Comparison of ENCODE assay signal across 9 mouse cellular contexts in the genomic region with DNA sequence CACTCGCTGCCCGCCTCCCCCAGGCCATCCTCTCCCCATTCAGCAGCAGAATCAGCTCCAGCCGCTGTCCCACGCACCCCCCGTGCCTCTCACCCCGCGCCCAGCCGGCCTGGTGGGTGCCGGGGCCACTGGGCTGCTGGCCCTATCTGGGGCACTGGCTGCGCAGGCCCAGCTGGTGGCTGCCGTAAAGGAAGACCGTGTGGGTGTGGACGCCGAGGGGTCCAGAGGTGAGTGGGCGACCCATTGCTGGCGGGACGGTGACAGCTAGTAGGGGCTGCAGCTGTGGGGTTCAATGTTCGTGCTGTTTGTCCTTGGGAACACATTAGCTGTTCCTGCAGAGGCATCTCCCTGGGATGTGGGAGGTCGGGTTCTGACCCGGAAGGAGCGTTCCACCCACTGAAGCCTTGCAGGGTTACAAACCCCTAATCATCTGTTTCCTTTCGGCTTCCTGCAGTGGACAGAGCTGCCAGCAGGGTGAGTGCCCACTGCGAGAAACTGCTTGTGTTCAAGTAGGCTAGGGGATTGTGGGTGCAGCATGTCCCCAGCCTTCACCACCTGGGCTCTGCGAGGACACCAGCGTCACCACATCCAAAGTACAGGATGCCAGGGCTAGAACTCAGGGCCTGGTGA. TPM values are rescaled to one million over a fixed set of nuclear protein-coding genes. Genes with fewer than 3 reads are reported as not detected.
DNase-seq lines count a peak whose midpoint lies in the region; ATAC-seq lines count a peak whose summit lies in the region.
"Had no signal": no experiment of that assay in that cellular context is flagged by ENCODE, and none has a peak within 500 bp of the region (broad histone marks: within the 10 kb centered on the region; RNA-seq: fewer than 3 reads in every experiment).

No protein-coding gene starts in this region.

- no peak for ATAC-seq in hindbrain, embryonic 13.5 days (ENCODE audit: low FRiP score)
- peak; percentile 43 for ATAC-seq in CD4-positive, CD25-positive, alpha-beta regulatory T cell, adult 4 months
- ATAC-seq in granulocyte monocyte progenitor cell, adult 5-6 weeks (replicated peaks; ENCODE audit: poor library complexity, severe bottlenecking): peak; percentile 76
- ATAC-seq: midbrain, embryonic 15.5 days had no signal

- H3K27ac ChIP-seq in hindbrain, embryonic 13.5 days: no peak overlapping the region
- H3K27ac ChIP-seq in hindbrain, embryonic 10.5 days: no peak overlapping the region
- H3K27ac ChIP-seq: midbrain, embryonic 15.5 days had no signal

- peaks cover 3% of the 10 kb centered on the region; the same call in 1 of the 2 replicates for H3K36me3 ChIP-seq in hindbrain, embryonic 13.5 days
- no peaks in the 10 kb centered on the region for H3K36me3 ChIP-seq in hindbrain, embryonic 10.5 days
- H3K36me3 ChIP-seq in megakaryocyte, embryonic 14.5 days (replicated peaks; ENCODE audit: low read length): peaks cover 17% of the 10 kb centered on the region

- H3K4me1 ChIP-seq in hindbrain, embryonic 13.5 days (replicated peaks): peaks cover 38% of the 10 kb centered on the region
- peaks cover 47% of the 10 kb centered on the region for H3K4me1 ChIP-seq in hindbrain, embryonic 10.5 days (replicated peaks)
- H3K4me1 ChIP-seq in megakaryocyte, embryonic 14.5 days: peaks cover 90% of the 10 kb centered on the region

- no peaks in the 10 kb centered on the region for H3K9me3 ChIP-seq in hindbrain, embryonic 13.5 days
- no peaks in the 10 kb centered on the region for H3K9me3 ChIP-seq in hindbrain, embryonic 10.5 days
- peaks cover 8% of the 10 kb centered on the region; the same call in 1 of the 2 replicates for H3K9me3 ChIP-seq in megakaryocyte, embryonic 14.5 days
- H3K9me3 ChIP-seq: midbrain, embryonic 15.5 days had no signal

- DNase-seq in hindbrain, embryonic 10.5 days (ENCODE audit: low spot score): no peak
- no peak for DNase-seq in right cerebral cortex, adult 18-20 months
- DNase-seq in embryo, embryonic 10.5 days (ENCODE audit: low spot score): no peak
- DNase-seq in layer of hippocampus, postnatal 14 days (ENCODE audit: low spot score in 2 of 2): no peak

- H3K4me2 ChIP-seq in hindbrain, embryonic 13.5 days: peak overlapping the region; percentile 19; the same call in 1 of the 2 replicates
- H3K4me2 ChIP-seq: midbrain, embryonic 15.5 days had no signal

- peak overlapping the region; percentile 51; the same call in 1 of the 2 replicates for H3K9ac ChIP-seq in hindbrain, embryonic 13.5 days
- H3K9ac ChIP-seq: midbrain, embryonic 15.5 days had no signal

- H3K27me3 ChIP-seq in hindbrain, embryonic 13.5 days: peaks cover 98% of the 10 kb centered on the region
- H3K27me3 ChIP-seq in hindbrain, embryonic 10.5 days (ENCODE audit: insufficient read depth, poor library complexity, severe bottlenecking): peaks cover 94% of the 10 kb centered on the region
- peaks cover 56% of the 10 kb centered on the region for H3K27me3 ChIP-seq in megakaryocyte, embryonic 14.5 days (replicated peaks)

- no peak overlapping the region for H3K4me3 ChIP-seq in hindbrain, embryonic 13.5 days
- no peak overlapping the region for H3K4me3 ChIP-seq in hindbrain, embryonic 10.5 days
- peak overlapping the region; percentile 89 for H3K4me3 ChIP-seq in megakaryocyte, embryonic 14.5 days (replicated peaks)
- H3K4me3 ChIP-seq: midbrain, embryonic 15.5 days had no signal

- 52% methylated on average over 25 of the region's 25 CpGs for WGBS in hindbrain, embryonic 13.5 days
- 49% methylated on average over 25 of the region's 25 CpGs for WGBS in hindbrain, embryonic 10.5 days

RNA-seq across cellular contexts. Expression of a gene that starts 6.2 kb away (rescaled TPM):
- polyA plus RNA-seq in hindbrain, embryonic 13.5 days (2015; fragmentation: Nextera tagmentation; extraction: Ambion mirVana): 27.7 and 28.9 TPM in 2 replicates
- 8.6 and 15.7 TPM in 2 replicates for polyA plus RNA-seq in hindbrain, embryonic 10.5 days (2016; fragmentation: Nextera tagmentation; extraction: Ambion mirVana)
- under 1 TPM in 1 of 2 experiments, not detected in 1; 0.78 TPM for polyA plus RNA-seq in CD4-positive, CD25-positive, alpha-beta regulatory T cell, adult 4 months (2017; shearing (Covaris generic))
- 4.4 and 5.0 TPM in 2 replicates for total RNA-seq in granulocyte monocyte progenitor cell, adult 5-6 weeks (2014; fragmentation: Nextera tagmentation)
- total RNA-seq in granulocyte monocyte progenitor cell, adult 5-6 weeks (2017): 0.17 and 2.4 TPM in 2 replicates
- 18.9 and 34.3 TPM in 2 replicates for polyA plus RNA-seq in megakaryocyte, embryonic 14.5 days (2012; ENCODE audit: insufficient read depth, low replicate concordance)
- 10 to 100 TPM; 23.3 to 25.9 TPM for total RNA-seq in layer of hippocampus, postnatal 14 days (2021)

RNA-seq across cellular contexts. Expression of a gene that starts 20.3 kb away (rescaled TPM):
- 3.0 and 4.2 TPM in 2 replicates for polyA plus RNA-seq in hindbrain, embryonic 13.5 days (2015; fragmentation: Nextera tagmentation; extraction: Ambion mirVana)
- 6.9 and 7.1 TPM in 2 replicates for polyA plus RNA-seq in hindbrain, embryonic 10.5 days (2016; fragmentation: Nextera tagmentation; extraction: Ambion mirVana)
- 1 to 10 TPM in 1 of 2 experiments, not detected in 1; 2.8 TPM for polyA plus RNA-seq in CD4-positive, CD25-positive, alpha-beta regulatory T cell, adult 4 months (2017; shearing (Covaris generic))
- 22.2 and 26.0 TPM in 2 replicates for total RNA-seq in granulocyte monocyte progenitor cell, adult 5-6 weeks (2014; fragmentation: Nextera tagmentation)
- 4.9 and 7.9 TPM in 2 replicates for total RNA-seq in granulocyte monocyte progenitor cell, adult 5-6 weeks (2017)
- 69.5 and 166 TPM in 2 replicates for polyA plus RNA-seq in megakaryocyte, embryonic 14.5 days (2012; ENCODE audit: insufficient read depth, low replicate concordance)
- 1 to 10 TPM; 2.0 to 3.5 TPM for total RNA-seq in layer of hippocampus, postnatal 14 days (2021)

RNA-seq across cellular contexts. Expression of a gene that starts 21.3 kb away (rescaled TPM):
- 545 and 558 TPM in 2 replicates for polyA plus RNA-seq in hindbrain, embryonic 13.5 days (2015; fragmentation: Nextera tagmentation; extraction: Ambion mirVana)
- polyA plus RNA-seq in hindbrain, embryonic 10.5 days (2016; fragmentation: Nextera tagmentation; extraction: Ambion mirVana): 297 and 430 TPM in 2 replicates
- 100 to 1,000 TPM; 103 to 139 TPM for polyA plus RNA-seq in CD4-positive, CD25-positive, alpha-beta regulatory T cell, adult 4 months (2017; shearing (Covaris generic))
- total RNA-seq in granulocyte monocyte progenitor cell, adult 5-6 weeks (2014; fragmentation: Nextera tagmentation): 216 and 220 TPM in 2 replicates
- 151 and 250 TPM in 2 replicates for total RNA-seq in granulocyte monocyte progenitor cell, adult 5-6 weeks (2017)
- polyA plus RNA-seq in megakaryocyte, embryonic 14.5 days (2012; ENCODE audit: insufficient read depth, low replicate concordance): 2,412 and 5,687 TPM in 2 replicates
- 100 to 1,000 TPM; 639 to 673 TPM for total RNA-seq in layer of hippocampus, postnatal 14 days (2021)

RNA-seq across cellular contexts. Expression of a gene that starts 25.5 kb away (rescaled TPM):
- polyA plus RNA-seq in hindbrain, embryonic 13.5 days (2015; fragmentation: Nextera tagmentation; extraction: Ambion mirVana): 1.8 and 2.7 TPM in 2 replicates
- polyA plus RNA-seq in hindbrain, embryonic 10.5 days (2016; fragmentation: Nextera tagmentation; extraction: Ambion mirVana): 1.3 and 2.1 TPM in 2 replicates
- 1 to 10 TPM; 3.6 to 3.8 TPM for polyA plus RNA-seq in CD4-positive, CD25-positive, alpha-beta regulatory T cell, adult 4 months (2017; shearing (Covaris generic))
- 3.7 and 4.4 TPM in 2 replicates for total RNA-seq in granulocyte monocyte progenitor cell, adult 5-6 weeks (2014; fragmentation: Nextera tagmentation)
- total RNA-seq in granulocyte monocyte progenitor cell, adult 5-6 weeks (2017): 0.26 and 1.4 TPM in 2 replicates
- polyA plus RNA-seq in megakaryocyte, embryonic 14.5 days (2012; ENCODE audit: insufficient read depth, low replicate concordance): not detected in 2 replicates
- total RNA-seq in layer of hippocampus, postnatal 14 days (2021): 1 to 10 TPM; 2.6 to 2.8 TPM

RNA-seq across cellular contexts. Expression of a gene that starts 35.6 kb away (rescaled TPM):
- 79.8 and 82.4 TPM in 2 replicates for polyA plus RNA-seq in hindbrain, embryonic 13.5 days (2015; fragmentation: Nextera tagmentation; extraction: Ambion mirVana)
- 71.2 and 76.9 TPM in 2 replicates for polyA plus RNA-seq in hindbrain, embryonic 10.5 days (2016; fragmentation: Nextera tagmentation; extraction: Ambion mirVana)
- 10 to 100 TPM; 28.5 to 42.5 TPM for polyA plus RNA-seq in CD4-positive, CD25-positive, alpha-beta regulatory T cell, adult 4 months (2017; shearing (Covaris generic))
- 17.0 and 25.7 TPM in 2 replicates for total RNA-seq in granulocyte monocyte progenitor cell, adult 5-6 weeks (2014; fragmentation: Nextera tagmentation)
- total RNA-seq in granulocyte monocyte progenitor cell, adult 5-6 weeks (2017): 4.9 and 6.4 TPM in 2 replicates
- polyA plus RNA-seq in megakaryocyte, embryonic 14.5 days (2012; ENCODE audit: insufficient read depth, low replicate concordance): 7.3 and 10.2 TPM in 2 replicates
- 100 to 1,000 TPM; 120 to 121 TPM for total RNA-seq in layer of hippocampus, postnatal 14 days (2021)
